Mouse (Mus musculus): ENCODE data around the gene Ccdc85b. TPM values are rescaled to one million over a fixed set of nuclear protein-coding genes. Genes with fewer than 3 reads are reported as not detected.
A peak's percentile ranks its signal among the peaks of the same experiment; 100 is the strongest.

Gene Ccdc85b
- polyA plus RNA-seq, 1 experiment from 2014 or later, result 11.1 TPM

- H3K4me2 ChIP-seq, result peak overlapping the region; percentile 94
- peaks cover 49% of the 10 kb centered on the region for H3K4me1 ChIP-seq (replicated peaks)
These were observed 30.9 kb downstream of the Ccdc85b start for GRCm38 (mm10) chr19:5426640-5427290.

DNA sequence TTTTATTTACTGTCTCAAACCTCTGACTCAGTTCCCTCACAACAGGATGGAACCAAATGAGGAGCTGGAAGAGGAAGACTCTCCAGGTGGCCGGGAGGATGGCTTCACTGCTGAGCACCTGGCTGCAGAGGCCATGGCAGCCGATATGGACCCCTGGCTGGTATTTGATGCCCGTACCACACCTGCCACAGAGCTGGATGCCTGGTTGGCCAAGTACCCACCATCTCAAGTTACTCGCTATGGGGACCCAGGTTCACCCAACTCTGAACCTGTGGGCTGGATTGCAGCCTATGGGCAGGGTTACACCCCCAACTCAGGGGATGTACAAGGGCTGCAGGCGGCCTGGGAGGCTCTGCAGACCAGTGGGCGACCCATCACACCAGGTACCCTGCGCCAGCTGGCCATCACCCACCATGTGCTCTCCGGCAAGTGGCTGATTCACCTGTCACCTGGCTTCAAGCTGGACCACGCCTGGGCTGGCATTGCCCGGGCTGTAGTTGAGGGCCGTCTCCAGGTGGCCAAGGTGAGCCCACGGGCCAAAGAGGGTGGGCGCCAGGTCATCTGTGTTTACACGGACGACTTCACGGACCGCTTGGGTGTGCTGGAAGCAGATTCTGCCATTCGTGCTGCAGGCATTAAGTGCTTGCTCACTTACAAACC, 31.7 kb downstream of the Ccdc85b start:
- Histone ChIP-seq H3K9me3 (no peaks in the 10 kb centered on the region), H3K4me3 (peak overlapping the region; percentile 88), H3K4me1 (replicated peaks) (peaks cover 49% of the 10 kb centered on the region), H3K27me3 (no peaks in the 10 kb centered on the region), H3K9ac (peak overlapping the region; percentile 92), H3K27ac (replicated peaks) (peak overlapping the region; percentile 90), H3K4me2 (peak overlapping the region; percentile 94), H3K36me3 (peaks cover 46% of the 10 kb centered on the region)
- WGBS, result 92% methylated on average over 18 of the region's 18 CpGs
- no peak for ATAC-seq (ENCODE audit: low read depth)

More at GRCm38 (mm10) chr19:5426640-5427290, 30.9 kb downstream of the Ccdc85b start:
- H3K27ac ChIP-seq (replicated peaks), result no peak overlapping the region
- no peak for ATAC-seq (ENCODE audit: low read depth)
- peaks cover 40% of the 10 kb centered on the region for H3K36me3 ChIP-seq
- H3K4me3 ChIP-seq, result peak overlapping the region; percentile 88
- 92% methylated on average over 13 of the region's 13 CpGs for WGBS
- H3K9me3 ChIP-seq, result no peaks in the 10 kb centered on the region
- no peaks in the 10 kb centered on the region for H3K27me3 ChIP-seq
- H3K9ac ChIP-seq, result peak overlapping the region; percentile 8; the same call in 1 of the 2 replicates

DNA sequence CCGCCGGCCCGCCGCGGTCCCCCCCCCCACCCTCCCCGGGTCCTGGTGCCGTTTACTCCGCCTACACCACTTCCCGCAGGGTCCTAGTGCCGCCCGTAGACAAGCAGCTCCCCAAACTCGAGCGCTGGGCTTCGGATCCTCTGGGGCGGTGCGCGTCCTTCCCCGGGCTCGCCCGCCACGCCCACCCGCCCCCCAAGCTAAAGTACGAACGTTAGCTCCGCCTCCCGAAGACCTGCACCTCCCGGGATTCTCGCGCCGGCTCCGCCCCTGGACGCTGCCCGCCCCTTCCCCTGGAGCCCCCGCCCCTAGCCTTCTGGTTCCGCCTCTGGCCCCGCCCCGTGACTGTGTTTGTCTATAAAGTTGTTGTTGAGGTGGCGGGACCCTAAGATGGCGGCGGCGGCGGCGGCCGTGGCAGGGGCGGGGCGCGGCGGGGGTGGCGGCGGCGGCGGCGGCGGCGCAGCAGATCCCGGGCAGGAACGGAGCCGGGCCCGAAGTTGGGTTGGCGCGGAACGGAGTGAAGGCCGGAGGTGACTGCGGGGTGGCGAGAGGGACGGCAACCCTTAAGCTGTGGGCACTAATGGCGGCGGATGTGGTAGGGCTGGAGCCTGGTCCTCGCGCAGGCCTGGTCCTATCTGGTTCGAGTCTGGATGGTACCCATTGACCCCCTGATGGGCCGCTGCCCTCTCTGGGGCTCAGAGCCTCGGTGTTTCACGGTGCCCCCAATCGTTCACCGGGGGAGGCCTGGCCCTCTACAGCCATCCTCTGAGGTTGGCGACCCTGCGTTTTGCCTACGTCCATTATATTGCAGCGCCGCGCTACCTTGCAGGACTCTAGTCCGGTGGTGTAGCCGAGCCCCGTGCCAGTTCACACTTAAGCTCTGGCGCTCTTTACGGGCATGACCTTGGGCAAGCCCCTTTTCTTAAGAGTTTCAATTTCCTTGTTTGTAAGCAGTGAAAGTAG, 32.6 kb downstream of the Ccdc85b start, which contains the start of the genes Drap1 and AI837181:
Gene Drap1 (minus strand): TSS at position 198 of the 960 bp plus-strand sequence.
Gene AI837181 (plus strand): TSS at position 363 of the 960 bp plus-strand sequence.
- WGBS, result 0% methylated on average over 76 of the region's 87 CpGs

GRCm38 (mm10) chr19:5424092-5424781, 33.5 kb downstream of the Ccdc85b start:
- peak; percentile 66 for ATAC-seq (ENCODE audit: low read depth)
- peak overlapping the region; percentile 94 for H3K4me2 ChIP-seq
- peak overlapping the region; percentile 95 for H3K27ac ChIP-seq (replicated peaks)
- H3K9ac ChIP-seq, result peak overlapping the region; percentile 92
- H3K4me3 ChIP-seq, result peak overlapping the region; percentile 88
- H3K4me1 ChIP-seq (replicated peaks), result peaks cover 49% of the 10 kb centered on the region
- H3K36me3 ChIP-seq, result peaks cover 61% of the 10 kb centered on the region
- no peaks in the 10 kb centered on the region for H3K27me3 ChIP-seq
- WGBS, result under 1% methylated on average over 42 of the region's 48 CpGs
- H3K9me3 ChIP-seq, result no peaks in the 10 kb centered on the region

More for the DNA sequence above, 32.6 kb downstream of the Ccdc85b start, which contains the start of the genes Drap1 and AI837181:
- ATAC-seq (ENCODE audit: low read depth), result peak; percentile 93
- peaks cover 56% of the 10 kb centered on the region for H3K36me3 ChIP-seq
- peak within 1 kb of the TSS; percentile 94 for H3K4me2 ChIP-seq
- H3K4me3 ChIP-seq, result peak within 1 kb of the TSS; percentile 88
- H3K9ac ChIP-seq, result peak within 1 kb of the TSS; percentile 92
- H3K9me3 ChIP-seq, result no peaks in the 10 kb centered on the region
- H3K27me3 ChIP-seq, result no peaks in the 10 kb centered on the region
- peak within 1 kb of the TSS; percentile 95 for H3K27ac ChIP-seq (replicated peaks)
- H3K4me1 ChIP-seq (replicated peaks), result peaks cover 49% of the 10 kb centered on the region

DNA sequence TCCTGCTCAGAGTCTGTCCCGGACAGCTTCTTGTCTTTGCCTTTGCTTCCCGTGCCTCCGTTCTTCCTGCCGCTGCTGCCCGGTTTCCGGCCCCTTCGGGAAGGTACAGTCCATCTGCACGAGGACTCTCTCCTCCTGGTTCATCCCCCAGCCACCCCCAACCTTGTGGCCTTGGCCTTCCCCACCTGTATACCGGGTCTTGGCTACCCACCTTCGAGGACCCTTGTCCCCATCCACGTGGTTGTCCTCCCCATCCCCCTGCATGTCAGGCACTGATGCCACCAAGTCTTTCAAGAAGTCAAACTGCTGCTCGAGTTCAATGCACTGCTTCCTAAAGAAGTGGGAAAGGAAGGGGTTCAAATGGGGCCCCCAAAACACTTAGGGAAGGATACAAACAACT, 34.1 kb downstream of the Ccdc85b start:
- H3K4me3 ChIP-seq, result peak overlapping the region; percentile 88
- WGBS, result 69% methylated on average over 12 of the region's 12 CpGs
- H3K27ac ChIP-seq (replicated peaks), result peak overlapping the region; percentile 95; the same call in 1 of the 2 replicates
- H3K9me3 ChIP-seq, result no peaks in the 10 kb centered on the region
- H3K9ac ChIP-seq, result peak overlapping the region; percentile 92
- ATAC-seq (ENCODE audit: low read depth), result no peak
- H3K4me1 ChIP-seq (replicated peaks), result peaks cover 49% of the 10 kb centered on the region
- peak overlapping the region; percentile 94 for H3K4me2 ChIP-seq
- H3K27me3 ChIP-seq, result no peaks in the 10 kb centered on the region
- peaks cover 58% of the 10 kb centered on the region for H3K36me3 ChIP-seq

DNA sequence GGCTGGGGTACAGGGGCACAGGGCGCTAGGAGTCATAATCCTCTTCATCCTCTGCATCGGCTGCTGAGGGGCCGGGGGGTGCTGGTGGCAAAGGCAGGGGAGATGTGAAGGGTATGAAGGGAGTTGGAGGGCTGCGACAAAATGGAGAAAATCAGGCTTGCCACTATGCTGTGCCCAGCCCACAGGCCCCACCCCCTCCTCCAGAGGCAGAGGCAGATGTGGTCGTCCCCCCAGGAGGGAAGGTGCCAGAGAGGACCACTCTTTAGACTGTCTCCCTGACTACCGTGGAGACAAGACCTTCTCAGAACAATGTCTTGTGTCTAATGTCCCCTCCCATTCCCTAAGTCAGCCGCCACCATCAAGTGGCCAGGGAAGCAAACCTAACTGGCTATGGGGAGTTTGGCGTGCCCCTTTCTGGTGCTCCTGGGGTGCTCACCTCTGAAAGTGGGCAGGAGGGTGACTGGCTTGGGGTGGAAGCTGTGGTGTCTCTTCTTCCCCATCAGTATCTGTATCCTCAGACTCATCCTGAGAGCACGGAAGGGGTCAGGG, 34.7 kb downstream of the Ccdc85b start:
- H3K4me3 ChIP-seq, result peak overlapping the region; percentile 88
- peaks cover 57% of the 10 kb centered on the region for H3K36me3 ChIP-seq
- peak overlapping the region; percentile 92 for H3K9ac ChIP-seq
- H3K27ac ChIP-seq (replicated peaks), result no peak overlapping the region
- no peaks in the 10 kb centered on the region for H3K9me3 ChIP-seq
- peak overlapping the region; percentile 94 for H3K4me2 ChIP-seq
- no peak for ATAC-seq (ENCODE audit: low read depth)
- H3K27me3 ChIP-seq, result no peaks in the 10 kb centered on the region
- WGBS, result 77% methylated on average over 9 of the region's 9 CpGs
- H3K4me1 ChIP-seq (replicated peaks), result peaks cover 45% of the 10 kb centered on the region

DNA sequence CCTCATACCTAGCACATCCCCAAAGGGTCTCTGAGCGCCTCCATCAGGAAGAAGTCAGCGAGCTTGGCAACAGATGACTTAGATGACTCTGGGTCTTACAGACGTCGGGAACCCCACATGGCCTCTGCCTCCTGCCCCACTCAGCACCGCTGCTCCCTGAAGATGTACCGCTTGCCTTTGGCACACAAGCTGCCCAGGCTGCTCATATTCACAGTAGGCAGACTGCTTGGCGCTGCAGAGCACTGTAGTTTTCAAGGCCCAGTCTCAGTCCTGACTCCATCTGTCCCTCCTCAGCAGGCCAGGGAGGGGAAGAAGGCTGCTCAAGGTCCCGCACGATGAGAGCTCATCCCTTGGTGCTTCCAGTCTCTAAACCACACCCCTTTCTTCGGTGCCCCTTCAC, 35.4 kb downstream of the Ccdc85b start:
- WGBS, result 88% methylated on average over 10 of the region's 10 CpGs
- no peak overlapping the region for H3K4me2 ChIP-seq
- H3K4me3 ChIP-seq, result no peak overlapping the region
- no peaks in the 10 kb centered on the region for H3K27me3 ChIP-seq
- peak overlapping the region; percentile 38; the same call in 1 of the 2 replicates for H3K9ac ChIP-seq
- no peaks in the 10 kb centered on the region for H3K9me3 ChIP-seq
- H3K27ac ChIP-seq (replicated peaks), result no peak overlapping the region
- H3K36me3 ChIP-seq, result peaks cover 52% of the 10 kb centered on the region
- ATAC-seq (ENCODE audit: low read depth), result no peak
- H3K4me1 ChIP-seq (replicated peaks), result peaks cover 41% of the 10 kb centered on the region

GRCm38 (mm10) chr19:5421784-5422183, 35.9 kb downstream of the Ccdc85b start:
- WGBS, result 91% methylated on average over 5 of the region's 5 CpGs
- no peak overlapping the region for H3K4me2 ChIP-seq
- H3K9me3 ChIP-seq, result no peaks in the 10 kb centered on the region
- H3K4me3 ChIP-seq, result no peak overlapping the region
- H3K36me3 ChIP-seq, result peaks cover 47% of the 10 kb centered on the region
- H3K4me1 ChIP-seq (replicated peaks), result peaks cover 36% of the 10 kb centered on the region
- no peak overlapping the region for H3K9ac ChIP-seq
- ATAC-seq (ENCODE audit: low read depth), result no peak
- no peaks in the 10 kb centered on the region for H3K27me3 ChIP-seq
- H3K27ac ChIP-seq (replicated peaks), result no peak overlapping the region

GRCm38 (mm10) chr19:5420579-5420978, 37.1 kb downstream of the Ccdc85b start:
- no peaks in the 10 kb centered on the region for H3K9me3 ChIP-seq
- no peaks in the 10 kb centered on the region for H3K27me3 ChIP-seq
- no peak overlapping the region for H3K4me2 ChIP-seq
- no peak for ATAC-seq (ENCODE audit: low read depth)
- H3K36me3 ChIP-seq, result peaks cover 38% of the 10 kb centered on the region
- H3K27ac ChIP-seq (replicated peaks), result no peak overlapping the region
- 96% methylated on average over 6 of the region's 6 CpGs for WGBS
- H3K4me3 ChIP-seq, result no peak overlapping the region
- peaks cover 24% of the 10 kb centered on the region for H3K4me1 ChIP-seq (replicated peaks)
- H3K9ac ChIP-seq, result no peak overlapping the region

DNA sequence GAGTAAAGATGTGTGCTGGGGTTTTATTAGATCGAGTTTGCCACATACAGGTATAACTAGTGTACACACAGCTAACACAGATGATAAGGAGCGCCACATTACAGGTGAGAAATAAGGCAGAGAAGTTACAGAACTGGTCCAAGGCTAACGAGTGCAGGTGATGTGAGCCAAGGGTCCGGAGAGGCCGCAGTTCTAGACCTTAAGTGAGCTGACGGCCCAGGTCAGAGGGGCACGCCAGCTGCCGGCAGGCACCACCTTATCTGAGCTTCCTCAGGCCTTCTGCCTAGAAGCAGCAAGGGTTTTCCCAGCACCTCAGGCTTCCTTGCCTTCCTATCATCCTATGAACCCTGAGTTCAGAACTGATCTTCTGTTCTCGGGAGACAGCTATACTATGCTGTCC, 38.1 kb downstream of the Ccdc85b start:
- Histone ChIP-seq H3K4me3 (no peak overlapping the region), H3K4me2 (no peak overlapping the region), H3K27me3 (no peaks in the 10 kb centered on the region), H3K9me3 (no peaks in the 10 kb centered on the region), H3K4me1 (replicated peaks) (peaks cover 23% of the 10 kb centered on the region), H3K9ac (no peak overlapping the region), H3K36me3 (peaks cover 38% of the 10 kb centered on the region), H3K27ac (replicated peaks) (no peak overlapping the region)
- ATAC-seq (ENCODE audit: low read depth), result no peak
- WGBS, result 90% methylated on average over 9 of the region's 9 CpGs
